Mouse (Mus musculus) heart, postnatal 0 days (tissue): Measurements from ENCODE around the gene Efna2. TPM values are rescaled to one million over a fixed set of nuclear protein-coding genes. Genes with fewer than 3 reads are reported as not detected.

Experiments used
- ATAC-seq: fragments of 200-750 bp; cut with Nextera tagmentation; 2 replicates; pipeline ENCODE4 v1.8.0; 2017; ENCODE audit warnings: low read depth, moderate number of reproducible peaks, moderate library complexity; ENCODE audit not compliant: insufficient read depth
- DNase-seq: peaks from one replicate; pipeline ENCODE4 v3.0.0-alpha.2; 2016; ENCODE audit warnings: low spot score
- H3K27ac ChIP-seq: fragments of 300-500 bp; sonication (generic); 2 replicates; pipeline ENCODE4 v1.5.1; 2014; ENCODE audit warnings: low read depth, mild to moderate bottlenecking
- H3K27me3 ChIP-seq: fragments of 300-500 bp; sonication (generic); 2 replicates; pipeline ENCODE4 v1.6.1; 2014; ENCODE audit warnings: low read length, mixed read lengths; ENCODE audit not compliant: control insufficient read depth, insufficient read depth
- H3K36me3 ChIP-seq: fragments of 300-500 bp; sonication (generic); replicated peaks from 2 replicates; pipeline ENCODE4 v1.6.1; 2014; ENCODE audit warnings: low read length, mixed read lengths; ENCODE audit not compliant: control insufficient read depth, insufficient read depth
- H3K4me1 ChIP-seq: fragments of 300-500 bp; sonication (generic); 2 replicates; pipeline ENCODE4 v1.6.1; 2014; ENCODE audit warnings: antibody characterized with exemption; ENCODE audit not compliant: control insufficient read depth, insufficient read depth
- H3K4me2 ChIP-seq: fragments of 300-500 bp; sonication (generic); 2 replicates; pipeline ENCODE4 v1.6.1; 2014; ENCODE audit warnings: low read depth, mild to moderate bottlenecking, low read length, moderate library complexity
- H3K4me3 ChIP-seq: fragments of 300-500 bp; sonication (generic); 2 replicates; pipeline ENCODE4 v1.5.1; 2014; ENCODE audit warnings: low read depth, low read length
- H3K9ac ChIP-seq: fragments of 300-500 bp; sonication (generic); replicated peaks from 2 replicates; pipeline ENCODE4 v1.6.1; 2014; ENCODE audit warnings: low read depth, low read length, mixed read lengths
- H3K9me3 ChIP-seq: fragments of 300-500 bp; sonication (generic); replicated peaks from 2 replicates; pipeline ENCODE4 v1.6.1; 2016; ENCODE audit warnings: low read length; ENCODE audit not compliant: control insufficient read depth
- CTCF ChIP-seq: IDR thresholded peaks from 2 replicates; pipeline ENCODE4 v1.5.1; 2016; ENCODE audit warnings: antibody characterized with exemption, control low read depth, low read depth
- EP300 ChIP-seq: IDR thresholded peaks from 2 replicates; pipeline ENCODE4 v1.6.1; 2016; ENCODE audit warnings: antibody characterized with exemption, low read depth
- WGBS: fragments of 180-500 bp; shearing (Covaris S2); extraction: QIAGEN DNeasy Blood & Tissue Kit; methylation state at CpG from one replicate; pipeline ENCODE4 v1.1.7; 2014; 5-methylcytosine and 5-hydroxymethylcytosine counted together
- polyA plus RNA-seq: library from polyadenylated mRNA; unstranded; fragments of >200 nt; fragmentation: Nextera tagmentation; extraction: Ambion mirVana; gene quantifications from 2 replicates; pipeline ENCODE4 v1.2.1, GENCODE M21; 2015
- total RNA-seq: library from RNA; depleted of rRNA; stranded (reverse); fragments of >200 nt; gene quantifications from 2 replicates; pipeline ENCODE4 v1.2.3, GENCODE M21; 2014; ENCODE audit warnings: low replicate concordance

Gene Efna2
- total and polyA plus RNA-seq, 2 experiments from 2014 or later, result 2.4 to 3.3 TPM

GRCm38 (mm10) chr10:80136952-80137625 is 42.2 kb upstream of the Efna2 start:
- Histone ChIP-seq H3K4me3 (peak overlapping the region; percentile 27), H3K27me3 (peaks cover 22% of the 10 kb centered on the region; the same call in 1 of the 2 replicates), H3K9me3 (no peaks in the 10 kb centered on the region), H3K4me1 (peaks cover 22% of the 10 kb centered on the region), H3K36me3 (peaks cover under 1% of the 10 kb centered on the region; the same call in 1 of the 2 replicates), H3K27ac (no peak overlapping the region), H3K9ac (no peak overlapping the region), H3K4me2 (peak overlapping the region; percentile 99)
- WGBS, result 10% methylated on average over 29 of the region's 29 CpGs
- ATAC-seq, result no peak
- TF ChIP-seq EP300 (no peak), CTCF (no peak)
- no peak for DNase-seq

- no peak overlapping the region for H3K27ac ChIP-seq
- H3K9me3 ChIP-seq, result no peaks in the 10 kb centered on the region
- 7% methylated on average over 32 of the region's 33 CpGs for WGBS
- peaks cover 22% of the 10 kb centered on the region for H3K4me1 ChIP-seq
- H3K27me3 ChIP-seq, result peaks cover 22% of the 10 kb centered on the region; the same call in 1 of the 2 replicates
- H3K4me2 ChIP-seq, result peak overlapping the region; percentile 99
- DNase-seq, result no peak
- H3K4me3 ChIP-seq, result peak overlapping the region; percentile 67
- no peaks in the 10 kb centered on the region for H3K36me3 ChIP-seq
- H3K9ac ChIP-seq, result no peak overlapping the region; the same call in 1 of the 2 replicates
- no peak for TF ChIP-seq EP300
- no peak for TF ChIP-seq CTCF
- no peak for ATAC-seq
Measured at GRCm38 (mm10) chr10:80137626-80138552, 41.4 kb upstream of the Efna2 start.

DNA sequence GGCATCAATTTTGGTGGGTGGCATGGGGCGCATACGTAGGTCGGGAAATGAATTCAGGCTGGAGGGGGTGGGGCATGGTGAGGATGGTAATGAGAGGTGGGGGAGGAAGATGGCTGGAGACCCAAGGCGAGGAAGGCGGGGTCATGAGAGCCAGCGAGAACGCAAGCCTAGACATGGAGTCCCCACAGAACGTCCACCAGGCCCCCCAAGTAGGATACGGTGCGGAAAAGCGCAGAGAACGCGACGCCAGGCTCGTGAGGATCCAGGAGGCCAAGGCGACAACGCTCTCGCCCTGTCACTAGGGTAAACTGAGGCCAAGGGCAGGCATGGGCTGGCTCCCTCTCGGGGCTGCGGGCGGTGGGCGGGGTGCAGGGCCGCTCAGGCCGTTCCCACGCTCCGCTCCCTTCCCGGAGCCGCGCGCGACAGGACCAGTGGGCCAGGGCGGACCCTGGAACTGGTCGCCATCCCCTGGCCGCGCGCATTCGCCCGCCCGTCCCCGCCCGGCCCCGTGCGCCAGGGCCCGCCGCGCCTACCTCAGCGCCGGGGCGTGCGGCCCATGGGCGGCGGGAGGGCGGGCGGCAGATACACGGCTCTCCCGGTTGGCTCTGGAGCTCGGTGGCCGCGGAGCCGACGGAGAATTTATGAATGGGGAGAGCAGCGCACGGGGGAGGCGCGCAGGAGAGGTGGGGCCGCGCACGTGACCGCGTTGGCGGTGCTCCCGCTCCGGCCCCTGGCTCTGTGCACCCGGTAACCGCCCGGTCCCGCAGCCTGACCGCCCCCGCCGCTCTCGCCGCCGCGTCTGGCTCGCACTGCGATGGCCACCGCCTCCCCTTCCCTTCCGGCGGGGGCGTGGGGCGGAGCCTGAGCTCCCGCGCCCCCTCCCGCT is 40.5 kb upstream of the Efna2 start, which contains the start of gene Atp5d:
Gene Atp5d, plus strand, starts transcription at position 80 of the 886 bp plus-strand sequence.
- no peak for ATAC-seq
- peaks cover 29% of the 10 kb centered on the region for H3K4me1 ChIP-seq
- peak within 1 kb of the TSS; percentile 99 for H3K4me2 ChIP-seq
- peaks cover 5% of the 10 kb centered on the region for H3K36me3 ChIP-seq
- H3K9me3 ChIP-seq, result no peaks in the 10 kb centered on the region
- TF ChIP-seq EP300, result no peak; the same call in 1 of the 2 replicates
- TF ChIP-seq CTCF, result no peak
- peak within 1 kb of the TSS; percentile 63 for H3K9ac ChIP-seq
- under 1% methylated on average over 76 of the region's 94 CpGs for WGBS
- peaks cover 22% of the 10 kb centered on the region; the same call in 1 of the 2 replicates for H3K27me3 ChIP-seq
- no peak for DNase-seq
- H3K27ac ChIP-seq, result no peak within 1 kb of the TSS
- peak within 1 kb of the TSS; percentile 67 for H3K4me3 ChIP-seq

DNA sequence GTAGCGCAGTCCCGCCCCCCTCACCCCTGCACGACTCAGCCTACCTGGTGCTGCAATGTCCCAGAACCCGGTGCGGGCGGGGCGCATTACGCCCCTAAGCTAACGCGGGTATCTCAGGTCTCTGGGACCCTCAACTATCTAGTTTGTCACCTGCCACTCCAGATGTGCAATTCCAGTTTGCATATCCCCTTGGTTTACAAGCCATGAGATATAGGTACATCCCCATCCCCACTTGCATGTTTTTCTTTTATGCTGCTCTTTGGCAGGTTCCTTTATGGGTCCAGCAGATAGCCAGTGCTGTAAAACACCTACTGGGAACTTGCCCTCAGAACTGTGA is 39.9 kb upstream of the Efna2 start:
- Histone ChIP-seq H3K9me3 (no peaks in the 10 kb centered on the region), H3K4me1 (peaks cover 25% of the 10 kb centered on the region), H3K36me3 (peaks cover 11% of the 10 kb centered on the region), H3K27ac (no peak overlapping the region), H3K4me3 (peak overlapping the region; percentile 67), H3K9ac (peak overlapping the region; percentile 63), H3K4me2 (peak overlapping the region; percentile 99), H3K27me3 (peaks cover 22% of the 10 kb centered on the region; the same call in 1 of the 2 replicates)
- TF ChIP-seq EP300, result no peak
- no peak for TF ChIP-seq CTCF
- 1% methylated on average over 7 of the region's 10 CpGs for WGBS
- ATAC-seq, result no peak
- DNase-seq, result no peak
